Mouse (Mus musculus) gastrocnemius, postnatal 14 days (tissue): Measurements from ENCODE around the gene Psd4. TPM values are rescaled to one million over a fixed set of nuclear protein-coding genes. Genes with fewer than 3 reads are reported as not detected.

Experiments used
- DNase-seq: peaks from one replicate; pipeline ENCODE4 v3.0.0; 2021; ENCODE audit warnings: mixed read lengths
- intact Hi-C: fragments of 180-260 bp; cut with DNase I; formaldehyde crosslinking; loops from one replicate; pipeline ENCODE4 v1.15.1; 2025; ENCODE audit warnings: low total_unique reads
- long read RNA-seq, 2 experiments: library from polyadenylated mRNA; stranded (forward); transcript quantifications; one replicate each; pipeline ENCODE4 v2.0.0; 2021
- total RNA-seq, 2 experiments: library from RNA; stranded (reverse); gene quantifications; 2 replicates each; pipeline ENCODE4 v1.2.3; 2021

The Psd4 gene
- total RNA-seq, result under 1 TPM; 0.35 to 0.60 TPM
- long read RNA-seq, experiment 1, full-length matches to known transcripts, result 1 of 1 reads
- long read RNA-seq, experiment 1, partial matches to known transcripts, result 0 of 1 reads
- long read RNA-seq, experiment 1, other reads (novel, unspliced or antisense), result 0 of 1 reads
- long read RNA-seq, experiment 2, result 0 reads

DNA sequence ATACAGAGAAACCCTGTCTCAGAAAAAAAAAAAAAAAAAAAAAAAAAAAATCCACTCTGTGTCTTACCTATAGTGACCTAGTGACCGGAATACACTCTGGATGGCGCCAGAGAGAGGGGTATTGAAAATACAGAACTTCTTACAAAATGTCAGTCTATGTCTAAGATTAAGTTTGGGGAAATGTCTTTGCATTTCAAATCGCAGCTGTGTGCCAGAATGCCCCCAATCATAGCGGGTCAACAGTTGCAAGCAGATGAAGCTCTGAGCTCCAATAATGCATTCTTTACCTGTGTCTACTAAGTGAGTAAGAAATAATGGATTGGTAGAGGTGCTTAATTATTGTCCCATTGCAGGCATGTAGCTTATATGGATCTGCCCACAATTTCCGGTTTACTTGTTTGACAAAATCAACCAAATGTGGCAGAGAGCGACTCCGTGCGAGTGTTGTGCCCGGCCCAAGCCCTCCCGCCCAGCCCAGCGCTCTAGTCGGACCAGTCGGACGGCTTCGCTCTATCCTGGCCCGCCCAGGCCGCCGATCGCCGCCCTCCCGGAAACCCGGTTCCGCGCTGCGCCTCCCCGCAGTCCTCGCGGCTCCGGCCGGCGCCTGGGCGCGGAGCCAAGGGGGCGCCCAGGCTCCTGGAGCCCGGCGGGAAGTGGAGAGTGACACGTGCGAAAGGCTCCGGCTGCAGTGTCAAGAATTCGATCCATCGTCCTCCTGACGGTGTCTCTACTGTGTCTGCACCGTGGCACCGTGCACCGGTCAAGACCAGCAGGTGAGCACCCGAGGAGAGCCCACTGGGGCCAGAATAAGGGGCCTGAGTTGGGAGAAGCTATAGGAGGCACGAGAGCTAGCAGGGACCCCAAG lies at the start of gene Psd4:
Gene Psd4, plus strand, starts transcription at position 551 of the 865 bp plus-strand sequence.
- DNase-seq, result peak; percentile 56
- intact Hi-C loops, result no loop called here

- intact Hi-C loops, result no loop called here
Observed at GRCm38 (mm10) chr2:24317919-24318598, 49.3 kb upstream of the Psd4 start.

GRCm38 (mm10) chr2:24335333-24335732 lies 32.0 kb upstream of the Psd4 start:
- intact Hi-C loops, result no loop called here
- no peak for DNase-seq

More at GRCm38 (mm10) chr2:24317919-24318598, 49.3 kb upstream of the Psd4 start:
- no peak for DNase-seq

GRCm38 (mm10) chr2:24336545-24336944 lies 30.8 kb upstream of the Psd4 start, which contains the start of gene Il1rn:
Gene Il1rn, plus strand, starts transcription at chr2:24336853.
- DNase-seq, result no peak
- intact Hi-C loops, result no loop called here

DNA sequence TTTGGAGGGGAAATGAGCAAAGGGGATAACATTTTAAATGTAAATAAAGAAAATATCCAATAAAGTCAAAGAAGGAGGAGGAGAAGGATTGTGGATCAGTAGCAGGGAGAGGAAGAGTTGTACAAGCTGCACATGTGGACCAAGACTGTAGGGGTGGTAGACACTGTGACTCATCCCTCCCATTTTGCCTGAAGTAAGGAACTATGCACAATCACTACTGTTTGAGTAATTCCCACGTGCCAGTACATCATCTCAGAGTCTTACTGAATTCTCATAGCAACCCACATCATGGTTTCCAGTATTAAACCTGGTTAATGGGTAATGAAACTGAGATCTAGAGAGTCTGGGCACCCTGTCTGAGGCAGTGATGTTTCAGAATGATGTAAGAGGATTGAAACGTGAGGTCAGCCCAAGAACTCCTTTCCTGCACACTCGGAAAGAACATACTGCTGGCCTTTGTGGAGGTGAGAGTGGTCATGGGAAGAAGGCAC lies 25.9 kb upstream of the Psd4 start:
- no peak for DNase-seq
- intact Hi-C loops, result no loop called here

- intact Hi-C loops, result no loop called here
- no peak for DNase-seq
Observed at GRCm38 (mm10) chr2:24344619-24345018, 22.8 kb upstream of the Psd4 start.

GRCm38 (mm10) chr2:24345056-24345455 lies 22.3 kb upstream of the Psd4 start:
- intact Hi-C loops, result no loop called here
- no peak for DNase-seq

- intact Hi-C loops, result no loop called here
- no peak for DNase-seq
Observed at GRCm38 (mm10) chr2:24347926-24348325, 19.5 kb upstream of the Psd4 start.

GRCm38 (mm10) chr2:24351159-24351558 lies 16.2 kb upstream of the Psd4 start:
- intact Hi-C loops, result no loop called here
- DNase-seq, result no peak

GRCm38 (mm10) chr2:24353042-24353441 lies 14.3 kb upstream of the Psd4 start:
- intact Hi-C loops, result no loop called here
- no peak for DNase-seq

DNA sequence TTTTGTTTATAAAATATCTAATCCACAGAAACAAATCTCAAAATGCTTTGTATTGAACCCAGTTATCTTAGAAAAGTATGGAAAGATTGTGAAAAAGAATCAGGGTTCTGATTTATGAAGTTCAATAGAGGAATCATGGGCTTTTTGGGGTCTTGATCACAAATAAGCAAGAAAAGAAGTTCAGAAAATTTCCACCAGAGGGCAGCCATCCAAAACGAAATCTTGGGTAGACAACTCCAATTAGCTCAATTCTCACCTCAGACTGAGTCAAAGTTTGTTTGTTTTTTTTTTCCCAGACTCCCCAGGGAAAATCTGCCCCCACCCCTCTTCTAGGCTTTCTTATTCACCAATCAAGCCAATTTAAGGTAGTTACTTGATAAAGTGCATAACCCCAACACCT lies 9.7 kb upstream of the Psd4 start:
- no peak for DNase-seq
- intact Hi-C loops, result no loop called here

- no peak for DNase-seq
- intact Hi-C loops, result no loop called here
Observed at GRCm38 (mm10) chr2:24359347-24359746, 8.0 kb upstream of the Psd4 start.

GRCm38 (mm10) chr2:24363818-24364217 lies 3.6 kb upstream of the Psd4 start:
- DNase-seq, result no peak
- intact Hi-C loops, result no loop called here

- intact Hi-C loops, result no loop called here
- no peak for DNase-seq
Observed at GRCm38 (mm10) chr2:24366214-24366975, 985 bp upstream of the Psd4 start.

DNA sequence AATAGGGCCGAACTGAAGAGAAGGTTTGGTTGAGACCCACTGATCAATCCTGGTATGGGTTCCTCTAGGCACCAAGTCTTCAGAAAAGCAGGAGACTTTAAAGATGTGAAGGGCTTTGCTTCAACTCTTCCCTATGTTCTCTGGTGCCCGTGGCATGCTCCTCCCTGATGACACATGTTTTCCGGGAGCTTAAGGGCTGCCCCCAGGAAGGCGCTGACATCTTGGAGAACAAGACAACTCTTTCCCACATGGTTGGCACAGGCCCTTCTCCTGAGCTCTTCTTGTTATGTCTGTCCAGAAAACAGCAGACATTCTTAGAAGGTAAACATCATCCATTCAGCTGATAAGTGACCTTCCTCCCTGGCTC lies 498 bp downstream of the Psd4 start:
- intact Hi-C loops, result no loop called here
- DNase-seq, result no peak

- intact Hi-C loops, result no loop called here
- no peak for DNase-seq
Observed at GRCm38 (mm10) chr2:24378747-24379450, 11.5 kb downstream of the Psd4 start.

DNA sequence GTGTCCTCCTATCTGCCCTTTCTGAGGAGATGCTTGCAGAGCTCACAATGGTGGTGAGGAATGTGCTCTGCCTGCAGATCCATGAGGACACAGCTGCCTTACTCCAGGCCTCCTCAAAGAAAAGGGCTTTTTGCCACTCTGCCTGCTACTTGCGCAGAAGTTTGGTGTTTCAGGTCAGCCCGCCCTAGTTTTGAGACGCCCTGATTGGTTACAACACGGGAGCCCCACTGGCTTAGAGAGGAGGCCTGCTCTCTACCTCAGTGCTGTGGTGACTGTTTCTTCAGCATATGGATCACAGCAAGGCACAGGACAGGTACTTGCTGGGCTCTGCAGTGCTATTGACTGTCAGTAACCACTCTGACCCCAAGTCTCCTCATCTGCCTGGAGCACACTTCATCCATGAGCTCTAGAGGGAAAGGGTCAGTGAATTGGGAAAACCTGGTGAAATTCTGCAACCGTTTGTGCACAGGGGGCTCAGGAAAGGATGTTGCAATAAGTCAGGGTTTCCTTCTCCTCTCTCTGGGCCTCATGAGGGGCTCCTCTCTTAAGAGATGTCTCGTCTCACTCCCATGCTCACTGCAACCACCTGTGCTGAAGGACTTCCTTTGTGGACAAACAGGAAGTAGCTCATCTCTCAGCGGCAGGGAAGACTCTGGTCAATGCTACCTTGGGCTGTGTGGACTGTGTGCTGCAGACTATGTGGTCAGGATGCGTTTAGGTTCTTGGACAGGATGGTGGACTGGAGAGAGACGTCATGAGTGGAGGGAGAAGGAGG lies 15.3 kb downstream of the Psd4 start:
- intact Hi-C loops, result no loop called here
- no peak for DNase-seq

GRCm38 (mm10) chr2:24383636-24384035 lies 16.3 kb downstream of the Psd4 start:
- no peak for DNase-seq
- intact Hi-C loops, result no loop called here
